9 mouse cellular contexts compared by ENCODE assay signal in genomic region chr9:116298791-116299190, GRCm38 (mm10).
"Had no signal": no experiment of that assay in that cellular context is flagged by ENCODE, and none has a peak within 500 bp of the region (broad histone marks: within the 10 kb centered on the region; RNA-seq: fewer than 3 reads in every experiment).

No protein-coding gene starts in this region.

- H3K27ac ChIP-seq: layer of hippocampus, adult 2 months; limb, embryonic 12.5 days; liver, embryonic 14.5 days; midbrain, embryonic 13.5 days; neural tube, embryonic 13.5 days; stomach, postnatal 0 days had no signal

- H3K4me2 ChIP-seq: limb, embryonic 12.5 days; midbrain, embryonic 13.5 days; neural tube, embryonic 13.5 days had no signal

- H3K4me3 ChIP-seq: layer of hippocampus, adult 2 months; limb, embryonic 12.5 days; midbrain, embryonic 13.5 days; neural tube, embryonic 13.5 days had no signal

- H3K9ac ChIP-seq: limb, embryonic 12.5 days; liver, embryonic 14.5 days; midbrain, embryonic 13.5 days; neural tube, embryonic 13.5 days had no signal

- H3K36me3 ChIP-seq: limb, embryonic 12.5 days; midbrain, embryonic 13.5 days; neural tube, embryonic 13.5 days had no signal

- H3K27me3 ChIP-seq: limb, embryonic 12.5 days; midbrain, embryonic 13.5 days; neural tube, embryonic 13.5 days had no signal

- H3K4me1 ChIP-seq: midbrain, embryonic 13.5 days had no signal

- H3K9me3 ChIP-seq: limb, embryonic 12.5 days; midbrain, embryonic 13.5 days; neural tube, embryonic 13.5 days had no signal

- DNase-seq: kidney, postnatal 10 days; kidney, postnatal 4 days; lung, adult 18-20 months had no signal

- ATAC-seq: midbrain, embryonic 13.5 days had no signal
